ENCODE assay signal across 21 mouse cellular contexts in the genomic region with DNA sequence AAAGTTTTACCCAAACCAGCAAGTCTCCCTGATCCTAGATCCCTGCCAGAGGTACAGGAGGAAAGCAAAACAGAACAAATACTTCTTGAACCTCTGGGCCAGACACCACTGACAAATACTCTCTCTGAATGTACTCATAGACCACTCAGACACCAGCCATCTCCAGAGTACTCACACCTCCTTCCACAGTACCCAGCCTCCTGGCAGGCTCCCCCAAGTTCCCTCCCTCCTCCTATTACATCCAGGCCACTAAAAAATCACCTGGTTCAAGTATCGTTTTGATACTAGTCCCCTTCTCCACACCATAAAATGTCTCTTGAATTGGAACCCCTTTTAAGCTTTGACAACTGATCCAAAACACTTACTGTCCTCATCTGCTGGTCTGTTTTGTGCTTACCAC. TPM values are rescaled to one million over a fixed set of nuclear protein-coding genes. Genes with fewer than 3 reads are reported as not detected.
A peak's percentile ranks its signal among the peaks of the same experiment; 100 is the strongest.
DNase-seq lines count a peak whose midpoint lies in the region; ATAC-seq and TF ChIP-seq lines count a peak whose summit lies in the region.
"Had no signal": no experiment of that assay in that cellular context is flagged by ENCODE, and none has a peak within 500 bp of the region (broad histone marks: within the 10 kb centered on the region; RNA-seq: fewer than 3 reads in every experiment).

No protein-coding gene starts in this region.

- H3K36me3 ChIP-seq in kidney, embryonic 15.5 days: peaks cover 5% of the 10 kb centered on the region; the same call in 1 of the 2 replicates
- peaks cover 35% of the 10 kb centered on the region for H3K36me3 ChIP-seq in liver, embryonic 14.5 days (replicated peaks; ENCODE audit: control insufficient read depth, insufficient read depth, low read depth)
- H3K36me3 ChIP-seq in lung, postnatal 0 days (ENCODE audit: insufficient read depth, low read length): no peaks in the 10 kb centered on the region
- H3K36me3 ChIP-seq: embryonic facial prominence, embryonic 13.5 days; hindbrain, embryonic 12.5 days had no signal

- peak; percentile 51 for DNase-seq in gastrocnemius, adult 18-20 months (ENCODE audit: low spot score)
- no peak for DNase-seq in gastrocnemius, postnatal 4 days (ENCODE audit: low spot score in 2 of 2)
- DNase-seq in kidney, adult 18-20 months: no peak
- DNase-seq in gastrocnemius, adult 8-10 months (ENCODE audit: low spot score in 2 of 2): peak; percentile 21 to 33
- no peak for DNase-seq in liver, embryonic 14.5 days (ENCODE audit: low read depth in 3 of 3, low spot score in 3 of 3)
- no peak for DNase-seq in lung, postnatal 0 days (ENCODE audit: low spot score)
- DNase-seq: adrenal gland, postnatal 14 days; cerebellum, postnatal 14 days; forebrain, postnatal 0 days; heart, postnatal 10 days; kidney, adult 11 months; lung, embryonic 14.5 days; lung, postnatal 4 days; right cerebral cortex, adult 18-20 months; thymus, postnatal 25 days had no signal

- no peak overlapping the region for H3K9ac ChIP-seq in kidney, embryonic 15.5 days
- H3K9ac ChIP-seq in liver, embryonic 14.5 days (replicated peaks): peak overlapping the region; percentile 45
- no peak overlapping the region for H3K9ac ChIP-seq in lung, postnatal 0 days (replicated peaks; ENCODE audit: low read depth)
- H3K9ac ChIP-seq: embryonic facial prominence, embryonic 13.5 days; forebrain, postnatal 0 days; hindbrain, embryonic 12.5 days; lung, embryonic 14.5 days; neural tube, embryonic 12.5 days had no signal

- no peaks in the 10 kb centered on the region for H3K27me3 ChIP-seq in kidney, embryonic 15.5 days
- H3K27me3 ChIP-seq in liver, embryonic 14.5 days (ENCODE audit: control insufficient read depth, insufficient read depth, low read length): no peaks in the 10 kb centered on the region
- no peaks in the 10 kb centered on the region for H3K27me3 ChIP-seq in lung, postnatal 0 days (replicated peaks; ENCODE audit: insufficient read depth, low read length)
- H3K27me3 ChIP-seq: embryonic facial prominence, embryonic 13.5 days; hindbrain, embryonic 12.5 days; neural tube, embryonic 12.5 days had no signal

- H3K9me3 ChIP-seq in kidney, embryonic 15.5 days (replicated peaks): no peaks in the 10 kb centered on the region
- no peaks in the 10 kb centered on the region for H3K9me3 ChIP-seq in liver, embryonic 14.5 days (ENCODE audit: control insufficient read depth, low read length)
- no peaks in the 10 kb centered on the region for H3K9me3 ChIP-seq in lung, postnatal 0 days (ENCODE audit: low read length)
- H3K9me3 ChIP-seq: embryonic facial prominence, embryonic 13.5 days; G1E; hindbrain, embryonic 12.5 days; neural tube, embryonic 12.5 days had no signal

- no peak for TF ChIP-seq CTCF in liver, embryonic 14.5 days (IDR thresholded peaks at IDR 0.05; ENCODE audit: low read depth)
- TF ChIP-seq CTCF in lung, postnatal 0 days (IDR thresholded peaks at IDR 0.05): no peak

- 0 out of 2 replicates have a peak overlapping the region, but pooled peaks have one; percentile 41 for H3K27ac ChIP-seq in kidney, embryonic 15.5 days
- H3K27ac ChIP-seq in liver, embryonic 14.5 days: peak overlapping the region; percentile 36
- H3K27ac ChIP-seq in lung, postnatal 0 days (ENCODE audit: low read length): no peak overlapping the region
- H3K27ac ChIP-seq: embryonic facial prominence, embryonic 13.5 days; hindbrain, embryonic 12.5 days; neural tube, embryonic 12.5 days had no signal

- 27% methylated on average over 1 of the region's 1 CpGs for WGBS in kidney, embryonic 15.5 days
- WGBS in liver, embryonic 14.5 days (ENCODE audit: insufficient replicate concordance): 90% methylated on average over 1 of the region's 1 CpGs
- 38% methylated on average over 1 of the region's 1 CpGs for WGBS in lung, postnatal 0 days

- no peak for ATAC-seq in kidney, embryonic 15.5 days (replicated peaks; ENCODE audit: low FRiP score)
- ATAC-seq in liver, embryonic 14.5 days (ENCODE audit: insufficient read depth): no peak
- ATAC-seq in lung, postnatal 0 days: no peak
- ATAC-seq: forebrain, postnatal 0 days had no signal

- H3K4me1 ChIP-seq in kidney, embryonic 15.5 days: peaks cover 56% of the 10 kb centered on the region
- peaks cover 51 to 57% of the 10 kb centered on the region in 2 experiments for H3K4me1 ChIP-seq in liver, embryonic 14.5 days (replicated peaks; ENCODE audit: control insufficient read depth in 2 of 2, insufficient read depth in 2 of 2, low read length in 1 of 2)
- peaks cover 9% of the 10 kb centered on the region; the same call in 1 of the 2 replicates for H3K4me1 ChIP-seq in lung, postnatal 0 days (ENCODE audit: insufficient read depth, low read depth, low read length)

- TF ChIP-seq EP300 in liver, embryonic 14.5 days (IDR thresholded peaks at IDR 0.05; ENCODE audit: low read depth): no peak
- TF ChIP-seq EP300 in lung, postnatal 0 days (IDR thresholded peaks at IDR 0.05): no peak

- no peak overlapping the region for H3K4me2 ChIP-seq in kidney, embryonic 15.5 days
- H3K4me2 ChIP-seq in liver, embryonic 14.5 days (ENCODE audit: low read depth): no peak overlapping the region; the same call in 1 of the 2 replicates
- no peak overlapping the region for H3K4me2 ChIP-seq in lung, postnatal 0 days (replicated peaks; ENCODE audit: low read depth, low read length)
- H3K4me2 ChIP-seq: embryonic facial prominence, embryonic 13.5 days; heart, embryonic 11.5 days; hindbrain, embryonic 12.5 days; lung, embryonic 14.5 days; neural tube, embryonic 12.5 days had no signal

- H3K4me3 ChIP-seq in kidney, embryonic 15.5 days (replicated peaks): no peak overlapping the region
- H3K4me3 ChIP-seq in liver, embryonic 14.5 days (ENCODE audit: insufficient read depth in 1 of 2, low read depth in 2 of 2, low read length in 2 of 2): no peak overlapping the region
- no peak overlapping the region for H3K4me3 ChIP-seq in lung, postnatal 0 days (ENCODE audit: low read depth, low read length)
- H3K4me3 ChIP-seq: embryonic facial prominence, embryonic 13.5 days; hindbrain, embryonic 12.5 days; neural tube, embryonic 12.5 days had no signal

RNA-seq across cellular contexts. Expression of a gene that starts 7.9 kb away (rescaled TPM):
- under 1 TPM; 0.48 to 0.69 TPM for total RNA-seq in gastrocnemius, adult 18-20 months (2021)
- total RNA-seq in gastrocnemius, postnatal 4 days (2021): 1 to 10 TPM; 2.4 to 3.3 TPM
- polyA plus RNA-seq in kidney, embryonic 15.5 days (2015; fragmentation: Nextera tagmentation; extraction: Ambion mirVana): 5.3 and 6.4 TPM in 2 replicates
- total RNA-seq in gastrocnemius, adult 8-10 months (2022): under 1 TPM; 0.51 to 0.80 (median 0.56) TPM
- polyA plus RNA-seq in liver, embryonic 14.5 days (2012; rRNA removed): 4.5 and 5.1 TPM in 2 replicates
- 6.3 and 8.4 TPM in 2 replicates for polyA plus RNA-seq in liver, embryonic 14.5 days (2014; fragmentation: Nextera tagmentation; extraction: Ambion mirVana)
- polyA plus RNA-seq in lung, postnatal 0 days (2015; fragmentation: Nextera tagmentation; extraction: Ambion mirVana): 5.3 and 5.5 TPM in 2 replicates

RNA-seq across cellular contexts. Expression of a gene that starts 8.7 kb away (rescaled TPM):
- 10 to 100 TPM; 74.6 to 99.1 TPM for total RNA-seq in gastrocnemius, adult 18-20 months (2021)
- 10 to 100 TPM; 37.0 to 37.7 TPM for total RNA-seq in gastrocnemius, postnatal 4 days (2021)
- polyA plus RNA-seq in kidney, embryonic 15.5 days (2015; fragmentation: Nextera tagmentation; extraction: Ambion mirVana): 28.6 and 30.8 TPM in 2 replicates
- total RNA-seq in gastrocnemius, adult 8-10 months (2022): 100 to 1,000 TPM in 2 of 4 experiments, 10 to 100 TPM in 2; 65.2 to 144 (median 96.6) TPM
- polyA plus RNA-seq in liver, embryonic 14.5 days (2012; rRNA removed): 10.7 and 12.3 TPM in 2 replicates
- 13.0 and 15.5 TPM in 2 replicates for polyA plus RNA-seq in liver, embryonic 14.5 days (2014; fragmentation: Nextera tagmentation; extraction: Ambion mirVana)
- polyA plus RNA-seq in lung, postnatal 0 days (2015; fragmentation: Nextera tagmentation; extraction: Ambion mirVana): 18.4 and 23.0 TPM in 2 replicates

Comparison
In these comparisons a context has a peak if more than half of its experiments do, and no peak if none do; other contexts are left out.
1. DNase-seq: peak in gastrocnemius, adult 18-20 months (single experiment) and gastrocnemius, adult 8-10 months (2 of 2); none in gastrocnemius, postnatal 4 days (0 of 2), kidney, adult 18-20 months (single experiment), liver, embryonic 14.5 days (0 of 3) and lung, postnatal 0 days (single experiment).